Mouse (Mus musculus) right cerebral cortex, adult 2 months (tissue): Measurements from ENCODE around the gene Lrrc32.
A peak's percentile ranks its signal among the peaks of the same experiment; 100 is the strongest.

Experiments
- DNase-seq, 2 experiments: peaks; one replicate each; pipeline ENCODE4 v3.0.0; 2021 to 2022; ENCODE audit warnings: low spot score in 2 of 2

Gene Lrrc32

GRCm38 (mm10) chr7:98510961-98511958 is 22.2 kb downstream of the Lrrc32 start:
- DNase-seq, result no peak

- no peak for DNase-seq
Observed at GRCm38 (mm10) chr7:98513251-98513650, 24.2 kb downstream of the Lrrc32 start.

DNA sequence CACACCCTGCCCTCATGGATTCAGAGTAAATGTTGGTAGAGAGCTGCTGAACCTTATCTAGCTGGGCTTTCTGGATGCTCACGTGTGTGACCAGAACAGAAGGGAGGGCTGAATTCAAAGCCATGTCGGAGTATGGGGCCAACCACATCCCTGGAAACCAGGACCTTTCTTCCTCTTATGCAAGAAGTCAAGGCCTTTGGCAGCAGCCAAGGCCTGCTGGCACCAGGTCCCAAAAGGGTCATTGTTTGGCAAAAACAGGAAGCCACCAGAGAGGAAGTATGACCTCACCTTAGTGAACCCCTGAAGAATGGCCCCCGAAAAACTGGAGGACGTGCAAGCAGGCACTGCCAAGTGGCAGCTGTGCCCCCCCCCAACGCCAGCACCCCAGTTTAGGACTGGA is 33.5 kb downstream of the Lrrc32 start:
- DNase-seq, result no peak

DNA sequence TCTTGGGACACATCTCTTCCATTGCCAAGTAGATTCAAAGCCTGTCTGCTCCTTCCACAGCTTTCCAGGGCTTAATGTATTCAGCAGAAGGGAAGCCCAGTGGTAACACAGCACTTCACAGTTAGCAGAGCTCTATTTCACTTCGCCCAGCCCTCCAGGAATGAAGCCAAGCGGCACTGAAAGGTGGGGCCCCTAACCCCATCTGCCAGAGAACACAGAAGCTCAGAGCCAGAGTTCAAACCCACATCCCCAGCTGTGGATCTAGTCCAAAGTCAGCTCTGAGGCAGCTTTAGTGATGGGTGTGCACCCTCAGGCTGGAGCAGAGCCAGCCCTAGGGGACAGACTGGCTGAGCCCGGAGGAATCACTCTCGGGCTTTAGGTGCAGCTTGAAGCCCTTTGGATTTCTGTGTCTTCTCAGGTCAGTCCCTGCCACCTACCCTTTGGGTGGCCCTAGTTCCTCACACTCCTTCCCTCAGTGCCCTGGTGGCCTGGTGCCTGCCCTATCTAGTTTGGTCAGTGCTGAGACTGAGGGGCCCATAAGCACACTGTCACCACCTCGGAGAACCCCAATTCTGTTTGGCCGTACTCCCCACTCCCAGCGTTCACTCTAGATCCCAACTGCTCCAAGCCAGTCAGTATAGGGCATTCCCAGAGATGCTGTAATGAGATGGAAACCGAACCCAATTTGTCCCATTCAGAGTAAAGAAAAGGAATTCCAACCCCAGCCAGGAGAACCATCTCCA is 34.2 kb downstream of the Lrrc32 start:
- no peak for DNase-seq

GRCm38 (mm10) chr7:98523813-98524361 is 34.8 kb downstream of the Lrrc32 start:
- DNase-seq, result peak in 1 of 2 experiments; percentile 33

- no peak for DNase-seq
Observed at GRCm38 (mm10) chr7:98524401-98524800, 35.3 kb downstream of the Lrrc32 start.

GRCm38 (mm10) chr7:98524869-98525699 is 36.0 kb downstream of the Lrrc32 start:
- no peak for DNase-seq

DNA sequence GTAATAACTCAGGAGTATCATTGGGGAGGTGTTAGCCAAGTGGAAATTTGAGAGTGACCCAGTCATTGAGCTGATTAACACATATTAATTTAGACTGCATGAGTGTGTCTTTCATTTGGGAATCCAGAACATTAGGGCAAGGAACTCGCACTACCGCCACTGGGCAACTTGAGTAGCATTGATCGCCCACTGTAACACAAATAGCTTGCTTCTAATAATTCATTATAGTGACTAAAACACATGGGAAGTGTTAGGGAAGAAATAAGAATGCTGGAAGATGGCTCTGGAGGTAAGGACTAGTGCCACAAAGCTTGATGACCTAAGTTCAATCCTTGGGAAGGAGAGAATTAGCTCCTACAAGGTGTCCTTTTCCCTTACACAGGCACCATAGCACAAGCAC is 38.0 kb downstream of the Lrrc32 start:
- DNase-seq, result no peak

DNA sequence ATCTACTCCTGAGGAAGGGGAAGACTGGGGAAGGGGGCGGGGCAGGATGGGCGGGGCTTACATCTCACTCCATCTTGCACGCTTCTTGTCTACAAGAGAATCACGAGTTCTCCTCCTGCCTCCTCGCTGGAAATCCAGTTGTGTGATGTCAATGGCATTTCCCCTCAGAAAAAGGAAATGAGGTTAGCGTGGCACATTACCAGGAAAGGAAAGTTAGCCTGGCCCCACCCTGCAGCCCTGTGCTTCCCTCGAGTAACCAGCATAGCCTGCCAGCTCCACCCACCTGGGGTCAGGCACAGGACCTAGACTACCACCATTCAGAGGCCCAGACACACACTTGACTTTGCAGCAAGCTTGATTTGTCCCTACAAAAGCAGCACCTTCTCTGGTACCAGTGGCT is 42.5 kb downstream of the Lrrc32 start:
- DNase-seq, result no peak

DNA sequence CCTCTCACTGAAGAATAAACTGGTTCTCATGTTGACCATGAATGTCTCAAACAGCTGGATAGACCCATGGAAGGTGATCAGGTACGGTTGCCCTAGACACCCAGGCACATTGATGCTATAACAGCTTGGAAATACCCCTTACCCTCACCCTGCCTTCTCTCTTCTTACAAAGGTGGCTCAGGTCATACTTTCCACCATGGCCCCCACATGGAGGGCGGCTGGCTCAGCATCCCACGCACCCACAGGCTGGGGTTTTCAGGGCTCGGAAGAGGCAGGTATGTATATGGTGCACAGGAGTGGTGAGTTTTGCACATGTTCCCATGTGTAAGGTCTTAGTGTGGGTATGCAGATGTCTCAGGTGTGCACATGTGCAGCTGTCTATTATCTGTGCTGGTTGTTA is 43.9 kb downstream of the Lrrc32 start:
- no peak for DNase-seq

GRCm38 (mm10) chr7:98534432-98534855 is 45.4 kb downstream of the Lrrc32 start:
- DNase-seq, result no peak

DNA sequence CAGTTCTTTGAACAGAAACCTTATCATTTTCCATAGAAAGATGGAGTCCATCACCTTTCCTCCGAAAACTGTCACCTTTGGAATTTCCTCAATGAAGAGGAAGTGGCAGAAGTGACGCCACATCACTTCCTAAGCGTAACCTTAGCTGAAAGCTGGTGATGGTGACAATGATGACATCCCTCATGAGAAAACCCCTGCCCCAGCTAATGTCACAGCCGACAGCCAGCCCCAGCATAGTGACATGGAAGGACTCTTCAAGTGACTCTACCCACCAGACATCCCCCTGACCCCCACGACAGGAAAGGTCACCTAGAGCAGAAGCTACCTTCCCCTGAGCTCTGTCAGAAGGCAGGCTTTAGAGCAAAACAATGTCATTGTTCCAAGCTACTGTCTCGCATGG is 46.1 kb downstream of the Lrrc32 start:
- no peak for DNase-seq

- DNase-seq, result no peak
Observed at GRCm38 (mm10) chr7:98535882-98536281, 46.8 kb downstream of the Lrrc32 start.

DNA sequence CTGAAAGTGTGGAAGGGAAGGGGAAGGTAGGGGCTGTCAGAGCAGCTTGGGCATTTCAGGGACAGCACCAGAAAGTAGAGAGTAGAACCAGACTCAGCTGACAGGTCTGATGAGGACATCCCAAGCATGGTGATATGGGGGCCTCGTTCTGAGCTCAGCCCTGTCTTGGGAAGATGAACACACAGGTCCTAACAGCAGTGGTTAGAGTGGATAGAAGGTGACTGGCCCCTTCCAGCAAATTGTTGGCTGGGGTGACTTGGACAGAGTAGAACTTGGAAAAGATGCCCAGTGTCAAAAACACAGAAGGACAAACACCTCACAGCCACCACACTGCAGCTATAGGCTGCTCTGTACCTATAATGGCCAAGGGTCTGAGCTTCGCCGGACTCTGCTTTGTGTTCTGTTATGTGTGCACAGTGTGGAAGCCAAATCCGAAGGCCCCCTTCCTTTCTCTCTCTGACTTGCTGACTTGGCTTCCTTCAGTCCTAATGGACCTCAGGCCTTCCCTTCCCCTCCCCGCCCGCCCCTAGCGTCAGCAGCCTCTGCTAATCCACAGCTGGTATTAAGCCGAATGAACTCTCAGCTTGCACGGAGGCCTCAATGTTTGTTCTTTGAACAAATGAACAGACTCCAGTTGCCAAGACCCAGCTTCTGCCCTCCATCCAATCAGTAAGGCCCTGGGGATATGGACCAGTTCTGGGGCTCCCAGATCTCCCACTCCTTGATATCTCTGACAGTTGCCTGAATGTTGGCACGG is 48.3 kb downstream of the Lrrc32 start:
- no peak for DNase-seq

- no peak for DNase-seq
Observed at GRCm38 (mm10) chr7:98537967-98538573, 49.0 kb downstream of the Lrrc32 start.

DNA sequence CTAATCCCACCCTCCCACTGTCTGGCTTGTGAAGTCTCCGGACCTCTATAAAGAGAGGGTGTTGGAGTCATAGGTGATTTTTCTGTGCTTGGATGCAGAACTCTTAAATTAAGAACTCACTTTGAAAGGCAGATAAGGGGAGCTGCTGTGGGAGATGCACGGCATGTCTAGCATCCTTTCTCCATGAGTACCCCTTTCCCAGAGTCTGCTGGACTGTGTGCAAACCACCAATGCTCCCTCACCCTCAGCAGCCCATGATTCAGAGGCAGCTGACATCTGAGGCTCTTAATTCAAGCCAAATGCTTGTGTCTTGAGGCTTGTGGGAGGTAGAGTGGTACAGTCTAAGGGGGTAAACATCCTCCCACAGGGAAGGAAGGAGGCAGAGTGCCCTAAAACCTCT is 51.8 kb downstream of the Lrrc32 start:
- DNase-seq, result no peak

- DNase-seq, result no peak
Observed at GRCm38 (mm10) chr7:98541564-98541963, 52.5 kb downstream of the Lrrc32 start.

- DNase-seq, result no peak
Observed at GRCm38 (mm10) chr7:98542267-98542666, 53.2 kb downstream of the Lrrc32 start.

- DNase-seq, result peak; percentile 37 to 41
Observed at GRCm38 (mm10) chr7:98542731-98543142, 53.7 kb downstream of the Lrrc32 start.

- DNase-seq, result no peak
Observed at GRCm38 (mm10) chr7:98543853-98544370, 54.8 kb downstream of the Lrrc32 start.
